Mouse (Mus musculus) neural tube, embryonic 13.5 days (tissue): ENCODE measurements at regions not wholly inside any gene's neighbourhood (a gene's known extent, or its start where the extent isn't known, plus 50 kb on each side); places are given as distances from the start of the nearest gene placed in this dataset.

Experiments
- ATAC-seq: fragments of 200-750 bp; cut with Nextera tagmentation; 2 replicates; pipeline ENCODE4 v1.8.0; 2017; ENCODE audit warnings: low read depth, mild to moderate bottlenecking, moderate TSS enrichment, moderate library complexity
- H3K27ac ChIP-seq: fragments of 300-500 bp; sonication (generic); replicated peaks from 2 replicates; pipeline ENCODE4 v1.5.1; 2015; ENCODE audit warnings: moderate library complexity, mild to moderate bottlenecking, inconsistent platforms
- H3K27me3 ChIP-seq: fragments of 300-500 bp; sonication (generic); 2 replicates; pipeline ENCODE4 v1.6.1; 2015; ENCODE audit warnings: mild to moderate bottlenecking, inconsistent platforms
- H3K36me3 ChIP-seq: fragments of 300-500 bp; sonication (generic); 2 replicates; pipeline ENCODE4 v1.6.1; 2015; ENCODE audit warnings: mild to moderate bottlenecking, inconsistent platforms
- H3K4me1 ChIP-seq: fragments of 300-500 bp; sonication (generic); replicated peaks from 2 replicates; pipeline ENCODE4 v1.6.1; 2015; ENCODE audit warnings: inconsistent platforms
- H3K4me2 ChIP-seq: fragments of 300-500 bp; sonication (generic); 2 replicates; pipeline ENCODE4 v1.6.1; 2015; ENCODE audit warnings: inconsistent platforms, mild to moderate bottlenecking, moderate library complexity
- H3K4me3 ChIP-seq: fragments of 300-500 bp; sonication (generic); 2 replicates; pipeline ENCODE4 v1.5.1; 2015; ENCODE audit warnings: mild to moderate bottlenecking, inconsistent platforms
- H3K9ac ChIP-seq: fragments of 300-500 bp; sonication (generic); 2 replicates; pipeline ENCODE4 v1.6.1; 2015; ENCODE audit warnings: moderate library complexity, mild to moderate bottlenecking, inconsistent platforms
- H3K9me3 ChIP-seq: fragments of 300-500 bp; sonication (generic); 2 replicates; pipeline ENCODE4 v1.6.1; 2016; ENCODE audit warnings: inconsistent platforms
- WGBS: fragments of 180-500 bp; shearing (Covaris S2); methylation state at CpG from one replicate; pipeline ENCODE4 v1.1.7; 2015; 5-methylcytosine and 5-hydroxymethylcytosine counted together

- H3K4me1 ChIP-seq, result peaks cover 33% of the 10 kb centered on the region
- no peaks in the 10 kb centered on the region for H3K9me3 ChIP-seq
- H3K36me3 ChIP-seq, result no peaks in the 10 kb centered on the region
- H3K4me2 ChIP-seq, result no peak overlapping the region
- no peak overlapping the region for H3K27ac ChIP-seq
- no peak overlapping the region for H3K9ac ChIP-seq
- no peak; the same call in 1 of the 2 replicates for ATAC-seq
- no peaks in the 10 kb centered on the region for H3K27me3 ChIP-seq
- no peak overlapping the region for H3K4me3 ChIP-seq
- WGBS, result 46% methylated on average over 8 of the region's 8 CpGs
Observed at GRCm38 (mm10) chr4:9025821-9026470, 787.1 kb upstream of the Car8 start.

GRCm38 (mm10) chr4:9024216-9024925, 785.5 kb upstream of the Car8 start:
- Histone ChIP-seq H3K9me3 (no peaks in the 10 kb centered on the region), H3K4me2 (no peak overlapping the region), H3K27me3 (no peaks in the 10 kb centered on the region), H3K36me3 (no peaks in the 10 kb centered on the region), H3K4me3 (no peak overlapping the region), H3K4me1 (peaks cover 39% of the 10 kb centered on the region), H3K9ac (no peak overlapping the region), H3K27ac (no peak overlapping the region)
- WGBS, result 86% methylated on average over 6 of the region's 6 CpGs
- no peak for ATAC-seq

GRCm38 (mm10) chr4:9019241-9020110, 780.6 kb upstream of the Car8 start:
- no peaks in the 10 kb centered on the region for H3K9me3 ChIP-seq
- H3K9ac ChIP-seq, result no peak overlapping the region
- no peaks in the 10 kb centered on the region for H3K27me3 ChIP-seq
- H3K36me3 ChIP-seq, result no peaks in the 10 kb centered on the region
- 54% methylated on average over 22 of the region's 22 CpGs for WGBS
- peaks cover 35% of the 10 kb centered on the region for H3K4me1 ChIP-seq
- H3K4me3 ChIP-seq, result no peak overlapping the region
- no peak for ATAC-seq
- no peak overlapping the region for H3K4me2 ChIP-seq
- peak overlapping the region; percentile 33; the same call in 1 of the 2 replicates for H3K27ac ChIP-seq

GRCm38 (mm10) chr4:9018236-9018635, 779.4 kb upstream of the Car8 start:
- no peak for ATAC-seq
- Histone ChIP-seq H3K4me1 (peaks cover 35% of the 10 kb centered on the region), H3K36me3 (no peaks in the 10 kb centered on the region), H3K9me3 (no peaks in the 10 kb centered on the region), H3K4me3 (no peak overlapping the region), H3K27me3 (no peaks in the 10 kb centered on the region), H3K27ac (no peak overlapping the region), H3K4me2 (no peak overlapping the region), H3K9ac (no peak overlapping the region)
- 98% methylated on average over 2 of the region's 2 CpGs for WGBS

- Histone ChIP-seq H3K27ac (peak overlapping the region; percentile 47; the same call in 1 of the 2 replicates), H3K9me3 (no peaks in the 10 kb centered on the region), H3K36me3 (no peaks in the 10 kb centered on the region), H3K27me3 (no peaks in the 10 kb centered on the region), H3K9ac (peak overlapping the region; percentile 26; the same call in 1 of the 2 replicates), H3K4me1 (peaks cover 48% of the 10 kb centered on the region), H3K4me2 (no peak overlapping the region), H3K4me3 (no peak overlapping the region)
- WGBS, result 50% methylated on average over 9 of the region's 9 CpGs
- ATAC-seq, result no peak
Observed at GRCm38 (mm10) chr4:9016504-9017040, 777.7 kb upstream of the Car8 start.

GRCm38 (mm10) chr4:9015528-9016503, 777.0 kb upstream of the Car8 start:
- H3K36me3 ChIP-seq, result no peaks in the 10 kb centered on the region
- H3K4me3 ChIP-seq, result no peak overlapping the region
- 11% methylated on average over 14 of the region's 14 CpGs for WGBS
- H3K9ac ChIP-seq, result peak overlapping the region; percentile 26; the same call in 1 of the 2 replicates
- no peaks in the 10 kb centered on the region for H3K9me3 ChIP-seq
- no peak for ATAC-seq
- H3K27ac ChIP-seq, result peak overlapping the region; percentile 47
- no peaks in the 10 kb centered on the region for H3K27me3 ChIP-seq
- no peak overlapping the region for H3K4me2 ChIP-seq
- peaks cover 56% of the 10 kb centered on the region for H3K4me1 ChIP-seq

- Histone ChIP-seq H3K27ac (peak overlapping the region; percentile 47; the same call in 1 of the 2 replicates), H3K9me3 (no peaks in the 10 kb centered on the region), H3K4me2 (no peak overlapping the region), H3K4me3 (no peak overlapping the region), H3K36me3 (no peaks in the 10 kb centered on the region), H3K9ac (no peak overlapping the region), H3K27me3 (no peaks in the 10 kb centered on the region), H3K4me1 (peaks cover 62% of the 10 kb centered on the region)
- WGBS, result 65% methylated on average over 4 of the region's 4 CpGs
- ATAC-seq, result no peak
Observed at GRCm38 (mm10) chr4:9014986-9015385, 776.1 kb upstream of the Car8 start.

- no peak overlapping the region for H3K4me3 ChIP-seq
- no peaks in the 10 kb centered on the region for H3K27me3 ChIP-seq
- no peak overlapping the region for H3K27ac ChIP-seq
- H3K9ac ChIP-seq, result no peak overlapping the region
- H3K4me1 ChIP-seq, result peaks cover 58% of the 10 kb centered on the region
- no peak overlapping the region for H3K4me2 ChIP-seq
- H3K36me3 ChIP-seq, result no peaks in the 10 kb centered on the region
- no peaks in the 10 kb centered on the region for H3K9me3 ChIP-seq
- WGBS, result 66% methylated on average over 9 of the region's 9 CpGs
- no peak for ATAC-seq
Observed at GRCm38 (mm10) chr4:9012787-9013186, 773.9 kb upstream of the Car8 start.

GRCm38 (mm10) chr4:9011952-9012351, 773.1 kb upstream of the Car8 start:
- 42% methylated on average over 3 of the region's 3 CpGs for WGBS

GRCm38 (mm10) chr4:9011129-9011518, 772.3 kb upstream of the Car8 start:
- H3K4me3 ChIP-seq, result no peak overlapping the region
- peak overlapping the region; percentile 53 for H3K27ac ChIP-seq
- H3K4me2 ChIP-seq, result peak overlapping the region; percentile 29
- no peaks in the 10 kb centered on the region for H3K9me3 ChIP-seq
- H3K4me1 ChIP-seq, result peaks cover 51% of the 10 kb centered on the region
- WGBS, result 9% methylated on average over 7 of the region's 7 CpGs
- peak; percentile 79 for ATAC-seq
- peak overlapping the region; percentile 47; the same call in 1 of the 2 replicates for H3K9ac ChIP-seq
- no peaks in the 10 kb centered on the region for H3K36me3 ChIP-seq
- H3K27me3 ChIP-seq, result no peaks in the 10 kb centered on the region

More at GRCm38 (mm10) chr4:9011952-9012351, 773.1 kb upstream of the Car8 start:
- Histone ChIP-seq H3K36me3 (no peaks in the 10 kb centered on the region), H3K9ac (0 out of 2 replicates have a peak overlapping the region, but pooled peaks have one; percentile 47), H3K4me2 (no peak overlapping the region), H3K27me3 (no peaks in the 10 kb centered on the region), H3K9me3 (no peaks in the 10 kb centered on the region), H3K27ac (no peak overlapping the region), H3K4me1 (peaks cover 56% of the 10 kb centered on the region), H3K4me3 (no peak overlapping the region)
- no peak for ATAC-seq
